Mouse (Mus musculus) hematopoietic stem cell, adult 5-6 weeks (primary cell): ENCODE results near the gene Ccdc149. TPM values are rescaled to one million over a fixed set of nuclear protein-coding genes. Genes with fewer than 3 reads are reported as not detected.

Experiments
- ATAC-seq, 2 experiments: fragments of 125-278 bp in 1 of 2; replicated peaks in 1 of 2; 2 replicates each; pipeline ENCODE4 v1.8.0; 2016 to 2017; ENCODE audit warnings: inconsistent platforms in 2 of 2, mild to moderate bottlenecking in 2 of 2, moderate number of reproducible peaks in 2 of 2, low read depth in 1 of 2, moderate TSS enrichment in 1 of 2; ENCODE audit not compliant: low FRiP score in 2 of 2, poor library complexity in 2 of 2, severe bottlenecking in 2 of 2, insufficient read depth in 1 of 2, low TSS enrichment in 1 of 2
- total RNA-seq: library from RNA; stranded (forward); fragments of 172-1452, 232-1000 nt; gene quantifications from 2 replicates; pipeline ENCODE4 v1.2.3, GENCODE M21; 2017

The Ccdc149 gene
- total RNA-seq, 1 experiment from 2014 or later: 6.4 TPM

- ATAC-seq: no peak
Observed at GRCm38 (mm10) chr5:52408668-52409315, 62.5 kb downstream of the Ccdc149 start.

GRCm38 (mm10) chr5:52404373-52404772 is 66.9 kb downstream of the Ccdc149 start:
- ATAC-seq: no peak

- ATAC-seq: no peak
Observed at GRCm38 (mm10) chr5:52393756-52394155, 77.6 kb downstream of the Ccdc149 start.

GRCm38 (mm10) chr5:52391471-52391870 is 79.8 kb downstream of the Ccdc149 start:
- ATAC-seq: no peak

- no peak for ATAC-seq
Observed at GRCm38 (mm10) chr5:52390381-52390780, 80.9 kb downstream of the Ccdc149 start.

GRCm38 (mm10) chr5:52388092-52388749 is 83.1 kb downstream of the Ccdc149 start:
- ATAC-seq: no peak

GRCm38 (mm10) chr5:52386016-52386415 is 85.3 kb downstream of the Ccdc149 start:
- ATAC-seq: no peak

- no peak for ATAC-seq
Observed at GRCm38 (mm10) chr5:52383748-52384147, 87.6 kb downstream of the Ccdc149 start.

GRCm38 (mm10) chr5:52382837-52383236 is 88.5 kb downstream of the Ccdc149 start:
- ATAC-seq: no peak

GRCm38 (mm10) chr5:52375847-52376246 is 95.5 kb downstream of the Ccdc149 start:
- no peak for ATAC-seq

- no peak for ATAC-seq
Observed at GRCm38 (mm10) chr5:52370901-52371300, 100.4 kb downstream of the Ccdc149 start.

GRCm38 (mm10) chr5:52367866-52368840 is 103.2 kb downstream of the Ccdc149 start:
- ATAC-seq: no peak

- no peak for ATAC-seq
Observed at GRCm38 (mm10) chr5:52366661-52367060, 104.7 kb downstream of the Ccdc149 start.

GRCm38 (mm10) chr5:52365930-52366329 is 105.4 kb downstream of the Ccdc149 start:
- no peak for ATAC-seq

GRCm38 (mm10) chr5:52364521-52364920 is 106.8 kb downstream of the Ccdc149 start:
- ATAC-seq: no peak

- ATAC-seq: no peak
Observed at GRCm38 (mm10) chr5:52363468-52364150, 107.7 kb downstream of the Ccdc149 start, which contains the start of gene Sod3. Gene Sod3, plus strand, starts transcription at chr5:52363791.

- ATAC-seq: no peak
Observed at GRCm38 (mm10) chr5:52362776-52363467, 108.4 kb downstream of the Ccdc149 start.
